Mouse (Mus musculus) liver, embryonic 14.5 days (tissue): ENCODE data around the gene Mapkapk3.

Experiments
- CTCF ChIP-seq: IDR thresholded peaks from 2 replicates; pipeline ENCODE4 v1.5.1; 2016; ENCODE audit warnings: antibody characterized with exemption, low read depth, control low read depth
- EP300 ChIP-seq: IDR thresholded peaks from 2 replicates; pipeline ENCODE4 v1.6.1; 2016; ENCODE audit warnings: antibody characterized with exemption, low read depth

- TF ChIP-seq CTCF (peak; percentile 93), EP300 (no peak)
These were observed 4.6 kb upstream of the Mapkapk3 start for GRCm38 (mm10) chr9:107294249-107294648.
